Mouse (Mus musculus) thymus, adult 2 months (tissue): ENCODE results near the gene Syt17. TPM values are rescaled to one million over a fixed set of nuclear protein-coding genes. Genes with fewer than 3 reads are reported as not detected.

Experiments
- DNase-seq: peaks from one replicate; pipeline ENCODE4 v3.0.0; 2021
- H3K27ac ChIP-seq: fragments of 200-500 bp; 2 replicates; pipeline ENCODE4 v1.5.1; 2012; ENCODE audit warnings: low read length, control low read depth; ENCODE audit not compliant: control insufficient read depth, insufficient read depth
- H3K27me3 ChIP-seq: fragments of 200-500 bp; 2 replicates; pipeline ENCODE4 v1.6.1; 2012; ENCODE audit warnings: mild to moderate bottlenecking, low read length, moderate library complexity, mixed read lengths; ENCODE audit not compliant: control insufficient read depth, insufficient read depth
- H3K36me3 ChIP-seq: fragments of 200-500 bp; 2 replicates; pipeline ENCODE4 v1.6.1; 2012; ENCODE audit warnings: mild to moderate bottlenecking, low read length, moderate library complexity; ENCODE audit not compliant: control insufficient read depth, insufficient read depth
- H3K4me1 ChIP-seq: fragments of 200-500 bp; replicated peaks from 2 replicates; pipeline ENCODE4 v1.6.1; 2012; ENCODE audit warnings: low read length; ENCODE audit not compliant: control insufficient read depth, insufficient read depth
- H3K4me3 ChIP-seq: fragments of 200-500 bp; 2 replicates; pipeline ENCODE4 v1.5.1; 2012; ENCODE audit warnings: mild to moderate bottlenecking, low read length, control low read depth, moderate library complexity; ENCODE audit not compliant: control insufficient read depth, insufficient read depth
- CTCF ChIP-seq: fragments of 200-500 bp; IDR thresholded peaks from 2 replicates; pipeline ENCODE4 v1.5.1; 2012; ENCODE audit warnings: mild to moderate bottlenecking, control low read depth, low read length, moderate library complexity, borderline replicate concordance; ENCODE audit not compliant: control insufficient read depth, poor library complexity, insufficient read depth; ENCODE audit errors: extremely low read depth
- POLR2A ChIP-seq: fragments of 200-500 bp; IDR thresholded peaks from 2 replicates; pipeline ENCODE4 v1.6.1; 2012; ENCODE audit warnings: mild to moderate bottlenecking, low read length, control low read depth, moderate library complexity; ENCODE audit not compliant: control insufficient read depth, poor library complexity, insufficient read depth; ENCODE audit errors: extremely low read depth
- WGBS: fragments of 180-500 bp; shearing (Covaris S2); methylation state at CpG from one replicate; pipeline ENCODE4 v1.1.7; 2018; 5-methylcytosine and 5-hydroxymethylcytosine counted together
- polyA plus RNA-seq: library from polyadenylated mRNA; depleted of rRNA; stranded (reverse); fragments of >200 nt; gene quantifications from 2 replicates; pipeline ENCODE4 v1.2.3, GENCODE M21; 2012

Gene Syt17
- polyA plus RNA-seq, 1 experiment = 0.57 TPM

GRCm38 (mm10) chr7:118480160-118480709 lies 32.2 kb upstream of the Syt17 start:
- Histone ChIP-seq H3K4me3 (no peak overlapping the region), H3K36me3 (no peaks in the 10 kb centered on the region), H3K27ac (no peak overlapping the region), H3K27me3 (no peaks in the 10 kb centered on the region), H3K4me1 (no peaks in the 10 kb centered on the region)
- WGBS = 94% methylated on average over 9 of the region's 9 CpGs
- no peak for TF ChIP-seq CTCF
- no peak for DNase-seq

- H3K4me3 ChIP-seq = no peak overlapping the region
- H3K4me1 ChIP-seq = no peaks in the 10 kb centered on the region
- no peaks in the 10 kb centered on the region for H3K36me3 ChIP-seq
- no peaks in the 10 kb centered on the region for H3K27me3 ChIP-seq
- no peak for DNase-seq
- no peak overlapping the region for H3K27ac ChIP-seq
- 81% methylated on average over 3 of the region's 3 CpGs for WGBS
- TF ChIP-seq POLR2A (no peak), CTCF (no peak)
Measured at GRCm38 (mm10) chr7:118478835-118479312, 30.9 kb upstream of the Syt17 start.

- Histone ChIP-seq H3K4me1 (no peaks in the 10 kb centered on the region), H3K4me3 (no peak overlapping the region), H3K27me3 (no peaks in the 10 kb centered on the region), H3K36me3 (no peaks in the 10 kb centered on the region), H3K27ac (no peak overlapping the region)
- no peak for DNase-seq
- TF ChIP-seq CTCF (no peak), POLR2A (no peak)
- 83% methylated on average over 5 of the region's 5 CpGs for WGBS
Measured at GRCm38 (mm10) chr7:118476428-118476827, 28.4 kb upstream of the Syt17 start.

- no peak overlapping the region for H3K27ac ChIP-seq
- H3K4me1 ChIP-seq = no peaks in the 10 kb centered on the region
- H3K27me3 ChIP-seq = no peaks in the 10 kb centered on the region
- H3K4me3 ChIP-seq = no peak overlapping the region
- TF ChIP-seq CTCF (no peak), POLR2A (no peak)
- 90% methylated on average over 7 of the region's 7 CpGs for WGBS
- no peaks in the 10 kb centered on the region for H3K36me3 ChIP-seq
- no peak for DNase-seq
Measured at GRCm38 (mm10) chr7:118475008-118475705, 27.1 kb upstream of the Syt17 start.

- Histone ChIP-seq H3K27me3 (no peaks in the 10 kb centered on the region), H3K27ac (no peak overlapping the region), H3K4me1 (no peaks in the 10 kb centered on the region), H3K36me3 (no peaks in the 10 kb centered on the region), H3K4me3 (no peak overlapping the region)
- no peak for TF ChIP-seq CTCF
- TF ChIP-seq POLR2A = no peak
- WGBS = 91% methylated on average over 1 of the region's 1 CpGs
- DNase-seq = no peak
Measured at GRCm38 (mm10) chr7:118472886-118473285, 24.9 kb upstream of the Syt17 start.

GRCm38 (mm10) chr7:118468060-118468459 lies 20.0 kb upstream of the Syt17 start:
- Histone ChIP-seq H3K4me3 (no peak overlapping the region), H3K36me3 (no peaks in the 10 kb centered on the region), H3K27me3 (no peaks in the 10 kb centered on the region), H3K27ac (no peak overlapping the region), H3K4me1 (no peaks in the 10 kb centered on the region)
- WGBS = 99% methylated on average over 3 of the region's 3 CpGs
- no peak for TF ChIP-seq CTCF
- TF ChIP-seq POLR2A = no peak
- no peak for DNase-seq

GRCm38 (mm10) chr7:118464432-118464831 lies 16.4 kb upstream of the Syt17 start:
- no peaks in the 10 kb centered on the region for H3K27me3 ChIP-seq
- H3K4me1 ChIP-seq = no peaks in the 10 kb centered on the region
- TF ChIP-seq CTCF (no peak), POLR2A (no peak)
- WGBS = 64% methylated on average over 4 of the region's 4 CpGs
- H3K27ac ChIP-seq = no peak overlapping the region
- H3K36me3 ChIP-seq = no peaks in the 10 kb centered on the region
- DNase-seq = no peak
- H3K4me3 ChIP-seq = no peak overlapping the region
